Mouse (Mus musculus) CD4-positive, CD25-positive, alpha-beta regulatory T cell, adult 4 months (primary cell): ENCODE measurements at regions not wholly inside any gene's neighbourhood (a gene's known extent, or its start where the extent isn't known, plus 50 kb on each side); places are given as distances from the start of the nearest gene placed in this dataset.

Source experiments
- ATAC-seq: one replicate; pipeline ENCODE4 v1.8.0; 2017

GRCm38 (mm10) chr1:151088535-151089125, 93.7 kb upstream of the Gm47985 start:
- ATAC-seq: no peak

DNA sequence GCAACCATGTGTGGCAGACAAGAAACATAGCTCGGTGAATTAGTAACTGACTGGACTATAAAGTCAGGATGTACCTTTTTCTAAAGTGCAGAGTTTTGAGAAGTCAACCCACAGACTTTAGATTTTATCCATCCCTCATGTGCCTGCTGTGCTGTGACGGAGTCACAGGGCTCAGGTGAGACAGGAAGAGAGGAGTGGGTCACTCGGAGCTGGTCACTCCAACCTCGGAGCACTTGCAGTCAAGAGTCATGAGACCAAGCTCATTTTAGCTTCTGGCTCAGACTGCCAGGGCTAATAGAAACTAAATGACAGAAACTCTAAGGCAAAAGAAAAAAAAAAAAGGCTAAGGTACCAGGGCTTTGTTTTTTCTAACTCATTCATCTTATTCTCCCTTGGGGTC, 90.3 kb upstream of the Gm47985 start:
- ATAC-seq: no peak

DNA sequence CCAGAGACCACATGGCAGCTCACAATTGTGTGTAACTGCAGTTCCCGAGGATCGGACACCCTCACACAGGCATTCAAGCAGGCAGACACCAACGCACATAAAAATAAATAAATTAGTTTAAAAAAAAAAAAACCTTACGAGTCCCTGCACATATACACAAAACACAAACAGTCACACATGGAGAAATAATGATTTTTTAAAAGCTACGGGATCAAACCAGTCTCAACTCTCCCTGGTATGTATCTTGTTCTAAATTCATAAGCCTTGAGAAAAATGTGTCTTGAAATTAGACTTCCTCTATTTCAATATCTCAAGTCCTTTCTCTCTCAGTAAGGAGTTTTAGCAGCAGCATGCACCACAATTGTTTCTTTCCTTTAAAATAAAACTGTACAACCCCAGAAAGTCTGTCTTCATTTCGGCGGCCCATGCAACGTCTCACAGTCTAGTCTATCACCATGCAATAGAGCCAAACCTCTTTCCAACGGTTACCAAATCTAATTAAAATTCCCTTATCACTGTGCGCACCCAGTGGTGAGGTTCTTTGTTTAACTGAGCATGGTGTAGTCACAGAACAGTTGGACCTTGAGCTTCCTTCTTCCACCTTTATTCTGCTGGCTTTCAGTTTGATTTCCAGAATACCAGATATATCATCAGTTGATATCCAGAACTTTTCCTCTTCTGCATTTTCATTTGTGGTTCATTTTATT, 86.8 kb upstream of the Gm47985 start:
- peak; percentile 18 for ATAC-seq

- ATAC-seq: peak; percentile 93
Measured at GRCm38 (mm10) chr1:151096079-151096478, 86.3 kb upstream of the Gm47985 start.

GRCm38 (mm10) chr1:151097506-151097905, 84.8 kb upstream of the Gm47985 start:
- no peak for ATAC-seq

- no peak for ATAC-seq
Measured at GRCm38 (mm10) chr1:151098763-151099162, 83.6 kb upstream of the Gm47985 start.

- ATAC-seq: no peak
Measured at GRCm38 (mm10) chr1:151100565-151101483, 81.5 kb upstream of the Gm47985 start.

GRCm38 (mm10) chr1:151101516-151101915, 80.8 kb upstream of the Gm47985 start:
- no peak for ATAC-seq

GRCm38 (mm10) chr1:151102061-151102460, 80.3 kb upstream of the Gm47985 start:
- no peak for ATAC-seq

DNA sequence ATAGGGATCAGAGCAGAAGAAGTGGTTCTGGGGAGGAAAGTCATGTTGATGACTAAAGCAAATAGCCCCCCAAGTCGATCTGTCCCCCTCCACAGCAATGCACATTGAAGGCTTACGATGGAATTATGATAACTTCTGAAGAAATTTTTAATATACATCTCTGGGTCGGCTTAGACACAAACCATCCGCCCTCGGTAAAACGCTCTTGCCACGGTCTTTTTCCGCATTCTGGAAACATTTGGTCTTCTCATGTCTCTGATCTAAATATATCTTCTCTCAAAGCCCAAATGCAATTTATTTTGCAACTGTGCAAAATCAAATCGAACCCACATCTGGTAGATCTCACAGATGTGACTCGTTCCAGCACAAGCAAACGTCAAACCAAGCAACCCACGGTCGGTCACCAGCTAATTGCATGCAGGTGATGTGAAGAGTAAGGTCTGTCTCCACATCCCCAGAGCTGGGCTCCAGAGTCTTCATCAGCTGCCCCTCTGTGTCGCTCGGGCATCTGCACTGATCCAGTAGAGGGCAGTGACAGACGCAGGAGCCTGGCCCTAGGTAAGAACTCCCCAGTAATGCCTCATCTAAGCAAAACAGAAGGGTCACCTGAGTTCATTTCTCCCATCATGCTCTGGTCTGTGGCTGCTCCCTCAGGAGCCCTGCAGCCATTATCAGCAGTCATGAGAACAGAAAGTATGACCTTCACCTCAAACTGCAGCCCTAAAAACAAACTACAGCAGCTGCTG, 79.5 kb upstream of the Gm47985 start:
- peak; percentile 26 for ATAC-seq

DNA sequence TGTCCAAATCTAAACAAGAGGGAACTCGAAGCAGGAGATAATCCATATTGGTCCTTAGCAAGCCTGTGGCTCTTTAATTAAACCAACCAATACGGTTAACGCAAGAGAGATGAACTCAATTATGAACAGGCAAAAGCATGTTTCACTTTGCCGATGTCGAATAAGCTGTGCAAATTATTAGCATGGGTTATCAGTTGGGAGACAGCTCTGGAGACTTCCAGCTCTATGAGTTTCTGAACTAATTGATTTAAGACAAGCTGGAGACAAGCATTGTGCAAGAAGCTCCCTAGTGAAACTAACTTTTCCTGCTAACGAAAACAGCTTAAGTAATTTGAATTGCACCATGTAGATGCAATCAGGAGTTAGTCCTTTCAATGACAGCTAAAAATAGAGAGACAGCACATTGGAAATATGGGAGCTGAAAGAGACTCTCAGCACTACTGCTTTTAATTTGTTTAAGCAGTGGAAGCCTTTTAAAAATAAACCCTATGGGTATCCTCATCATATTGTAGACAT, 78.8 kb upstream of the Gm47985 start:
- ATAC-seq: no peak

GRCm38 (mm10) chr1:151104346-151104745, 78.0 kb upstream of the Gm47985 start:
- ATAC-seq: no peak

DNA sequence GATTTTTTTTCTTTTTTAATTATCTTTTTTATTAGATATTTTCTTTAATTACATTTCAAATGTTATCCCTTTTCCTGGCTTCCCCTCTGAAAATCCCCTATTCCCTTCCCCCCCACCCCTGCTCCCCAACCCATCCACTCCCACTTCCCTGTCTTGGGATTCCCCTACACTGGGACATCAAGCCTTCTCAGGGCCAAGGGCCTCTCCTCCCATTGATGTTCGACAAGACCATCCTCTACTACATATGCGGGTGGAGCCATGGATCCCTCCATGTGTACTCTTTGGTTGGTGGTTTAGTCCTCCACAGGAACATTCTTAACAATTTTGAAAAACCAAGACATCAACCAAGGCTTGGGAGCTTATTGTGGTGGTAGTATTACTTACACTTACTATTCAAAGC, 77.5 kb upstream of the Gm47985 start:
- no peak for ATAC-seq

DNA sequence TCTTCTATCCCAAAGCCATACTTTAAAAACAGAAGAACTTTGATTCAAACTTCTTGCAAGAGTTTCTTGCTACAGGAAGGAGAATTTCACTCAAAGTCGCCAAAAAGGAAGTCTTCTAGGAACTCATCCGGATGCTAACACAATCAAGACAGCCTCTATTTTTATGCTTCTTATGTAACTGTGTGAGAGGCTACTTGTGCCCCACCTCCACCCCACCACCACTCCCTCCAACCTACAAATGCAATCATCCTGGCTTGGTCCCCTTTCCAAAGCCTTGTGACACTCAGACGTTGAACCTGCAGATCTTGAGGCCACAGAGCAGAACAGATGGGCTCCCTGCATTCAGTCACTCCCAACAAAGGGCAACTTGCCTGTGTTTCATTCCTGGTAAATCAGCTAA, 77.1 kb upstream of the Gm47985 start:
- peak; percentile 61 for ATAC-seq

DNA sequence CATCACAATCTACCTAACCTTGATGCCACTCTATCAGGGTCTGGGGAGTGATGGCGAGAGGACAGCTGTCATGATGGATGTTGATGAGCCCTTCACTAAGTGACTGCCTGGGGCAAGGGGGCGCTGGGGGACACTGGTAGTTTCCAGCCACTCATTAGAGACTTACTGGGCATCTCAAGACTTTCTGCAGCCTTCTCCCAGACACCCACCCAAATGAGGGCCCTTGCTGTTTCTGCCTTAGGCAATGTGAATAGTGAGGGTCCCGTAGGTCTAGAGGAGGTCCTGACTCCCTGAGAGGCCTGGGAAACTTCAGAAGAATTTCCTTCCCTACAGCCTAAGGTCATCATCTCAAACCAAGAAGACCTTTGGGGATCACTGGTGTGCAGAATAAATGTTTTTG, 74.9 kb upstream of the Gm47985 start:
- ATAC-seq: no peak

DNA sequence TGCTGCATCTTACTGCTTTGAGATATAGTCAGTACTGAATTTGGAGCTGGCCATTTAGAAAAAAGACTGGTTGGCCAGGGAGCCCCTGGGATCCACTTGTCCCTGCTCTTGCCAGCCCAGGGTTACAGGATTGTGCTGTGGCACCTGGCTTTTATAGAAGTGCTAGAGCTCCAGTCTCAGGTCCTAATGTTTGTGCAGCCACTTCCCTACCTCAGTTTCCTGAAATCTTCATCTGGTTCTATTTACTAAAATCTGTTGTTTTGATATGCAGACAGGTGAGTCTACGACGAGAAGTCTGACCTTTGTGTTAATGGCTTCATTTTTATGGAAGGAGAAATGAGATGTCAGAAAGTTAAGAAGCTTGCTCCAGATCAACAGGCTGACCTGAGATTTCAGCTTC, 73.0 kb upstream of the Gm47985 start:
- ATAC-seq: no peak

DNA sequence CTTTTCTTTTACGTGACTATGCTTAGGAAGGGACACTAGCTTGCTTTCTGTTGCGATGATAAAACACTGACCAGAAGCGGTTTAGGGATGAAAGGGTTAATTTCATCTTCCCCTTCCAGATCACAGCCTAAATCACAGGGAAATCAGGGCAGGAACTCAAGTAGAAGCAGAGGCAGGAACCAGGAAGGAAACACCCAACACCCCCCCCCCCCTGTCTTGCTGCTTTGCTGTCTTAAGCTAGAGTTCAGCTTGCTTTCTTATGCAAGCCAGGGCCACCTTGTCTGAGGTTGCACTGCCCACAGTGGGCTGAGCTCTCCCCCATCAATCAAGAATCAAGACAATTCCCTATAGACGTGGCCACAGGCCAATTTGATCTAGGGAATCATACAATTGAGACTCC, 71.9 kb upstream of the Gm47985 start:
- no peak for ATAC-seq

DNA sequence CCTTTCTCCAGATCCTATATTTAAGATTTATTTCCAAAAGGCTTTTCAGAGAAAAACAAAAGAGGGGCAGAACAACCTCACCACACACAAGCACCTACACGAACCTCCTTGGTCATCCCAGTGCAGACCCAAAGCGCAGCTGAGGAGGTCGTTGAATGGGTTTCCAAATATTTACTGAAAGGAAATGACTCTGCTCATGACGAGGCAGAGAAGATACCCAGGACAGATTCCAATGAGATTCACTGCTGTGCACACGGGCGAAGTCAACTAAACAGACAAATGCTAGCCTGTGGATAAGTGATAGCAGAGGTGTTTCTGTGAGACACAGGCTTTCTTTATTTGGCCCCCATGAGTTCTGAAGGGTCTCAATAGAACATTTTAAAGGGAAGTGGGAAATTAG, 70.7 kb upstream of the Gm47985 start:
- ATAC-seq: no peak

DNA sequence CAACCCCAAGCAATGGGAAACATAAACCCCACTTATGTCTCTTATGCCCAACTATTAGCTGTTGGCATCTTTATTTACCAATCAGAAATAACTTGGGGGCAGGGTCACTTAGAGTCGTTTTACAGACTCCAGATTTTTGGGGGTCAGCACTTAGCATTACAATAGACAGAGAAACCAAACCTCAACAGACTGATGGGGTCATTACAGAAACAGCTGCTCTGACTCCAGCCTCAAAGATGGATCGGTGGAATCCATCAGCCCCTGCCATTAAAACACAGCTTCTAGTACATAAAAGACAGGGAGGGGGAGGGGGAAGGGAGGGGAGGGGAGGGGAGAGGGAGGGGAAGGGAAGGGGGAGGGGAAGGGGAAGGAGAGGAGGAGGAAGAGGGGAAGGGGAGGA, 69.9 kb upstream of the Gm47985 start:
- ATAC-seq: no peak

GRCm38 (mm10) chr1:151113199-151113598, 69.1 kb upstream of the Gm47985 start:
- no peak for ATAC-seq

DNA sequence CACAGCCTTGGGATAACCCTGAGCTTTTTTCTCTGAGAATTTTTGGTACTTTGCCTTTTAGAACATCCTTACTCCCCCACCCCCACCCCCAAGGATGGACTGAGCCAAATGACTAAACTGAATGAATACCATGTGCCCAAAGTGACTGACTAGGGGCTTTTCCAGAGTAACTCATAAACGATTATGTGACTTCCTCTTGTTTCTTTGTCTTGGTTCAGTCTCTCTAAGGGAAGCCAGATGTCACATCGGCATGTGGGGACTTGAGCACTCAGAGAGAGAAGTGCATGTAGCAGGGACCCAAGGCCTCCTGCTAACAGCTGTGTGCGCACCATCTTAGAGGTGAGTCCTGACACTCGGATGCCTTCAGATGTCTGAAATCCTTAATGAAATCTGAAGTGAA, 63.8 kb upstream of the Gm47985 start:
- ATAC-seq: no peak

DNA sequence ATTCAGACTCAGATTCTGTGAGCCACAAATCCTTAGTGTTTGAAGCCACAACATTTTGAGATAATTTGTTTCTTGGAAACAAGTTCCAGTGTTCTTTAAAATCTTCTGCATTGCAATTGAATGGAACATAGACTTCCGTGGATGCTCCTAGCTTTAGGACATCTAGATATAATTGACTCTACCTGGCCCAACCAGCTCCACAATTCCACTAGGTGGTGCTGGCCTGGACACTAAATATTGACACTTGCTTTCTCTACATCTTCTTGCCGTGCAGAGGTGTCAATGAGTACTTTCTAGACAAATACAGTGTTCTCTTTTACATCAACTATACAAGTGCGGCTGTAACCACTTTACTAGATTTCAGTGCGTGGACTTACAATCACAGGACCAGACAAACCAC, 63.4 kb upstream of the Gm47985 start:
- no peak for ATAC-seq

- ATAC-seq: no peak
Measured at GRCm38 (mm10) chr1:151119566-151119965, 62.8 kb upstream of the Gm47985 start.
